Mouse (Mus musculus) limb, embryonic 11.5 days (tissue): ENCODE measurements around the gene Pola2. TPM values are rescaled to one million over a fixed set of nuclear protein-coding genes. Genes with fewer than 3 reads are reported as not detected.
A peak's percentile ranks its signal among the peaks of the same experiment; 100 is the strongest.

Experiments
- ATAC-seq: fragments of 200-750 bp; cut with Nextera tagmentation; 2 replicates; pipeline ENCODE4 v1.8.0; 2017; ENCODE audit warnings: low read depth; ENCODE audit not compliant: insufficient number of reproducible peaks, low FRiP score, low TSS enrichment
- DNase-seq: peaks from one replicate; pipeline ENCODE4 v3.0.0-alpha.2; 2015; ENCODE audit warnings: low spot score
- H3K27ac ChIP-seq: fragments of 300-500 bp; sonication (generic); replicated peaks from 2 replicates; pipeline ENCODE4 v1.5.1; 2014; ENCODE audit warnings: low read depth, mild to moderate bottlenecking, low read length
- H3K27me3 ChIP-seq: fragments of 300-500 bp; sonication (generic); 2 replicates; pipeline ENCODE4 v1.6.1; 2014; ENCODE audit warnings: mild to moderate bottlenecking, low read length, mixed read lengths; ENCODE audit not compliant: control insufficient read depth, insufficient read depth
- H3K36me3 ChIP-seq: fragments of 300-500 bp; sonication (generic); 2 replicates; pipeline ENCODE4 v1.6.1; 2014; ENCODE audit warnings: mild to moderate bottlenecking, low read length, moderate library complexity, mixed read lengths; ENCODE audit not compliant: control insufficient read depth, insufficient read depth
- H3K4me1 ChIP-seq: fragments of 300-500 bp; sonication (generic); 2 replicates; pipeline ENCODE4 v1.6.1; 2014; ENCODE audit warnings: low read length, mixed read lengths; ENCODE audit not compliant: control insufficient read depth, insufficient read depth
- H3K4me2 ChIP-seq: fragments of 300-500 bp; sonication (generic); 2 replicates; pipeline ENCODE4 v1.6.1; 2014; ENCODE audit warnings: low read depth, mild to moderate bottlenecking, moderate library complexity; ENCODE audit not compliant: severe bottlenecking
- H3K4me3 ChIP-seq: fragments of 300-500 bp; sonication (generic); 2 replicates; pipeline ENCODE4 v1.5.1; 2014; ENCODE audit warnings: low read depth, low read length
- H3K9ac ChIP-seq: fragments of 300-500 bp; sonication (generic); 2 replicates; pipeline ENCODE4 v1.6.1; 2014; ENCODE audit warnings: mild to moderate bottlenecking, low read length
- H3K9me3 ChIP-seq: fragments of 300-500 bp; sonication (generic); 2 replicates; pipeline ENCODE4 v1.6.1; 2016; ENCODE audit warnings: low read length; ENCODE audit not compliant: control insufficient read depth
- WGBS: fragments of 180-500 bp; shearing (Covaris S2); extraction: QIAGEN DNeasy Blood & Tissue Kit; methylation state at CpG from one replicate; pipeline ENCODE4 v1.1.7; 2014; 5-methylcytosine and 5-hydroxymethylcytosine counted together
- polyA plus RNA-seq: library from polyadenylated mRNA; unstranded; fragments of >200 nt; fragmentation: Nextera tagmentation; extraction: Ambion mirVana; gene quantifications from 2 replicates; pipeline ENCODE4 v1.2.1, GENCODE M21; 2014

The Pola2 gene
- polyA plus RNA-seq, 1 experiment from 2014 or later = 109 TPM

DNA sequence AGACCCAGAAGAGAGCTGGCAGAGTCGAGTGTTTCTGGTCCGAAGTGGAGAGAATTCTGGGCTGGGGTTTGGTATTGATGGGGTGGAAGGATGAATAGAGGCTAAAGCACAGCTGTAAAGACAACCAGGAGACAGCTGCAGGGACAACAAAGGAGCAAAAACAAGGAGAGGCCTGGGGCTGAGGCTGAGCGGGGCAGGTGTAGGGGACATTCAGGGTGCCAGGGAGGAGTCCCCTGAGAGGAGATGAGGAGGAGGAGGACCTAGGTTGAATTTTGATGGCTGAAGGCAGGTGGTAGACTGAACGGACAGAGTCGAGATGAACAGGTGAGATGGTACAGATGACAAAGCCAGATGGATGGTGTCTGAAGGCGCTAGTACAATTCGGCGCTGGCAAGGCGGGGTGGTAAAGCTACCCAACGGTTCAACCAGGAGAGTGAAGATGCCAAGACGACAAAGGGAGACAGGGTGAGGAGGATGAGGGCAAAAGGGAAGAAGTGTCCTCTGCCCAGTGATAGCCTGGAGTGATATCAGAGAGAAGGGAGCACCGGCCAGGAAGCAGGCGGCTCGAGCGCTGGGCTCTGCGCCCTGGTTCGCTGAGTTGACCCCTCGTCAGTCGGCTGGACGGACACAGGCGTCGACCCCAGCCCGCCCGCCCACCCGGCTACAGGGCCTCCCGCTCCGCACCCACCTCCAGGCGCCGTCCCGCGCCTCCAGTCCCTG is 70.6 kb downstream of the Pola2 start:
- Histone ChIP-seq H3K27me3 (no peaks in the 10 kb centered on the region), H3K9me3 (no peaks in the 10 kb centered on the region), H3K36me3 (peaks cover 5% of the 10 kb centered on the region; the same call in 1 of the 2 replicates), H3K9ac (peak overlapping the region; percentile 75), H3K4me1 (peaks cover 5% of the 10 kb centered on the region; the same call in 1 of the 2 replicates), H3K27ac (no peak overlapping the region), H3K4me3 (peak overlapping the region; percentile 70), H3K4me2 (peak overlapping the region; percentile 77)
- DNase-seq = no peak
- WGBS = 9% methylated on average over 31 of the region's 31 CpGs
- ATAC-seq = peak; percentile 50; the same call in 1 of the 2 replicates

GRCm38 (mm10) chr19:5892735-5893134 is 71.3 kb downstream of the Pola2 start:
- Histone ChIP-seq H3K4me3 (no peak overlapping the region; the same call in 1 of the 2 replicates), H3K27me3 (no peaks in the 10 kb centered on the region), H3K9me3 (no peaks in the 10 kb centered on the region), H3K4me2 (0 out of 2 replicates have a peak overlapping the region, but pooled peaks have one; percentile 15), H3K27ac (no peak overlapping the region), H3K9ac (no peak overlapping the region), H3K4me1 (peaks cover 5% of the 10 kb centered on the region; the same call in 1 of the 2 replicates), H3K36me3 (peaks cover 5% of the 10 kb centered on the region; the same call in 1 of the 2 replicates)
- WGBS = 94% methylated on average over 13 of the region's 13 CpGs
- ATAC-seq = no peak
- DNase-seq = no peak

- no peak for DNase-seq
- H3K4me2 ChIP-seq = no peak overlapping the region
- H3K4me1 ChIP-seq = peaks cover 5% of the 10 kb centered on the region; the same call in 1 of the 2 replicates
- no peak overlapping the region for H3K27ac ChIP-seq
- no peak overlapping the region for H3K4me3 ChIP-seq
- ATAC-seq = no peak
- no peaks in the 10 kb centered on the region for H3K27me3 ChIP-seq
- no peak overlapping the region for H3K9ac ChIP-seq
- H3K36me3 ChIP-seq = peaks cover 5% of the 10 kb centered on the region; the same call in 1 of the 2 replicates
- 92% methylated on average over 7 of the region's 7 CpGs for WGBS
- H3K9me3 ChIP-seq = no peaks in the 10 kb centered on the region
These were observed 71.7 kb downstream of the Pola2 start for GRCm38 (mm10) chr19:5892262-5892661.

GRCm38 (mm10) chr19:5891521-5892258 is 72.3 kb downstream of the Pola2 start:
- Histone ChIP-seq H3K4me1 (peaks cover 5% of the 10 kb centered on the region; the same call in 1 of the 2 replicates), H3K27me3 (no peaks in the 10 kb centered on the region), H3K4me3 (no peak overlapping the region), H3K9ac (no peak overlapping the region), H3K9me3 (no peaks in the 10 kb centered on the region), H3K4me2 (no peak overlapping the region; the same call in 1 of the 2 replicates), H3K36me3 (peaks cover 5% of the 10 kb centered on the region; the same call in 1 of the 2 replicates), H3K27ac (no peak overlapping the region)
- DNase-seq (no peak), ATAC-seq (no peak)
- WGBS = 95% methylated on average over 12 of the region's 12 CpGs

Other genes with a start within 250 kb of the Pola2 start
- 5.8 and 6.1 TPM in 2 replicates for gene Ehbp1l1, start 237.9 kb downstream of the Pola2 start, polyA plus RNA-seq
- 147 and 152 TPM in 2 replicates for gene Fam89b, start 234.5 kb downstream of the Pola2 start, polyA plus RNA-seq
- gene Ltbp3, start 223.3 kb downstream of the Pola2 start, polyA plus RNA-seq = 3.0 and 9.7 TPM in 2 replicates
- 65.8 and 66.6 TPM in 2 replicates for gene Scyl1, start 192.8 kb downstream of the Pola2 start, polyA plus RNA-seq
- gene Frmd8, start 88.9 kb downstream of the Pola2 start, polyA plus RNA-seq = 21.2 and 24.4 TPM in 2 replicates
- gene Slc25a45, start 86.4 kb downstream of the Pola2 start, polyA plus RNA-seq = 1.5 TPM in 2 replicates
- 4.7 and 5.1 TPM in 2 replicates for gene Tigd3, start 70.1 kb downstream of the Pola2 start, polyA plus RNA-seq
- 209 and 218 TPM in 2 replicates for gene Dpf2, start 51.2 kb downstream of the Pola2 start, polyA plus RNA-seq
- gene Cdc42ep2, start 39.4 kb downstream of the Pola2 start, polyA plus RNA-seq = 1.5 and 2.2 TPM in 2 replicates
- not detected in 2 replicates for gene Slc22a20, start 21.9 kb upstream of the Pola2 start, polyA plus RNA-seq
- 3.6 and 4.5 TPM in 2 replicates for gene Capn1, start 51.7 kb upstream of the Pola2 start, polyA plus RNA-seq
- 30.3 and 32.2 TPM in 2 replicates for gene Syvn1, start 82.4 kb upstream of the Pola2 start, polyA plus RNA-seq
- 95.3 and 98.6 TPM in 2 replicates for gene Mrpl49, start 93.6 kb upstream of the Pola2 start, polyA plus RNA-seq
- gene Fau, start 93.6 kb upstream of the Pola2 start, polyA plus RNA-seq = 894 and 914 TPM in 2 replicates
- gene Znhit2, start 97.0 kb upstream of the Pola2 start, polyA plus RNA-seq = 37.8 and 40.3 TPM in 2 replicates
- 21.6 and 25.2 TPM in 2 replicates for gene Tm7sf2, start 104.2 kb upstream of the Pola2 start, polyA plus RNA-seq
- gene Vps51, start 113.0 kb upstream of the Pola2 start, polyA plus RNA-seq = 50.7 and 52.1 TPM in 2 replicates
- not detected in 2 replicates for gene Tmem262, start 115.8 kb upstream of the Pola2 start, polyA plus RNA-seq
- gene Gm28374, start 118.1 kb upstream of the Pola2 start, polyA plus RNA-seq = 2.1 and 2.9 TPM in 2 replicates
- gene Zfpl1, start 120.8 kb upstream of the Pola2 start, polyA plus RNA-seq = 73.5 and 82.1 TPM in 2 replicates
- gene Cdca5, start 120.8 kb upstream of the Pola2 start, polyA plus RNA-seq = 60.5 and 63.8 TPM in 2 replicates
- 0.70 TPM in 1 of 2 replicates, not detected in the other for gene AC131692.1, start 130.2 kb upstream of the Pola2 start, polyA plus RNA-seq
- gene Naaladl1, start 141.6 kb upstream of the Pola2 start, polyA plus RNA-seq = 0.47 and 0.87 TPM in 2 replicates
- 65.4 and 65.8 TPM in 2 replicates for gene Sac3d1, start 154.4 kb upstream of the Pola2 start, polyA plus RNA-seq
- gene Snx15, start 164.1 kb upstream of the Pola2 start, polyA plus RNA-seq = 27.1 and 27.7 TPM in 2 replicates
- gene Batf2, start 176.8 kb upstream of the Pola2 start, polyA plus RNA-seq = not detected in 2 replicates
- 66.8 and 68.0 TPM in 2 replicates for gene Arl2, start 177.3 kb upstream of the Pola2 start, polyA plus RNA-seq
- gene Majin, start 220.2 kb upstream of the Pola2 start, polyA plus RNA-seq = not detected in 2 replicates